Mouse (Mus musculus) left cerebral cortex, adult 8-10 months (tissue): ENCODE results near the gene Hspa1l. TPM values are rescaled to one million over a fixed set of nuclear protein-coding genes. Genes with fewer than 3 reads are reported as not detected.
A peak's percentile ranks its signal among the peaks of the same experiment; 100 is the strongest.
"Not testable (repeated sequence)": the region's sequence is repeated elsewhere in the genome, so short reads cannot be mapped to it uniquely, and the experiment has no call there.

Experiments
- DNase-seq, 2 experiments: peaks; one replicate each; pipeline ENCODE4 v3.0.0; 2022; ENCODE audit warnings: low spot score in 2 of 2
- total RNA-seq, 4 experiments: library from RNA; stranded (reverse); gene quantifications; 2 replicates each; pipeline ENCODE4 v1.2.4; 2022

The Hspa1l gene
- total RNA-seq, 4 experiments from 2014 or later, result 0.24 to 0.72 (median 0.58) TPM

DNA sequence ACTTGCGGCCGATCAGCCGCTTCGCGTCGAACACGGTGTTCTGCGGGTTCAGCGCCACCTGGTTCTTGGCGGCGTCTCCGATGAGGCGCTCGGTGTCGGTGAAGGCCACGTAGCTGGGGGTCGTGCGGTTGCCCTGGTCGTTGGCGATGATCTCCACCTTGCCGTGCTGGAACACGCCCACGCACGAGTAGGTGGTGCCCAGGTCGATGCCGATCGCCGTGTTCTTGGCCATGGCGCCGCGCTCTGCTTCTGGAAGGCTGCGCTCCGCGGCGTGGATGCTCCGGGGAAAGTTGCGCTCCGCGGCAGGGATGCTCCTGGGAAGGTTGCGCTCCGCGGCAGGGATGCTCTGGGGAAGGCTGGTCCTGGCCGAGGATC, 822 bp upstream of the Hspa1l start:
- not testable (repeated sequence) for DNase-seq

DNA sequence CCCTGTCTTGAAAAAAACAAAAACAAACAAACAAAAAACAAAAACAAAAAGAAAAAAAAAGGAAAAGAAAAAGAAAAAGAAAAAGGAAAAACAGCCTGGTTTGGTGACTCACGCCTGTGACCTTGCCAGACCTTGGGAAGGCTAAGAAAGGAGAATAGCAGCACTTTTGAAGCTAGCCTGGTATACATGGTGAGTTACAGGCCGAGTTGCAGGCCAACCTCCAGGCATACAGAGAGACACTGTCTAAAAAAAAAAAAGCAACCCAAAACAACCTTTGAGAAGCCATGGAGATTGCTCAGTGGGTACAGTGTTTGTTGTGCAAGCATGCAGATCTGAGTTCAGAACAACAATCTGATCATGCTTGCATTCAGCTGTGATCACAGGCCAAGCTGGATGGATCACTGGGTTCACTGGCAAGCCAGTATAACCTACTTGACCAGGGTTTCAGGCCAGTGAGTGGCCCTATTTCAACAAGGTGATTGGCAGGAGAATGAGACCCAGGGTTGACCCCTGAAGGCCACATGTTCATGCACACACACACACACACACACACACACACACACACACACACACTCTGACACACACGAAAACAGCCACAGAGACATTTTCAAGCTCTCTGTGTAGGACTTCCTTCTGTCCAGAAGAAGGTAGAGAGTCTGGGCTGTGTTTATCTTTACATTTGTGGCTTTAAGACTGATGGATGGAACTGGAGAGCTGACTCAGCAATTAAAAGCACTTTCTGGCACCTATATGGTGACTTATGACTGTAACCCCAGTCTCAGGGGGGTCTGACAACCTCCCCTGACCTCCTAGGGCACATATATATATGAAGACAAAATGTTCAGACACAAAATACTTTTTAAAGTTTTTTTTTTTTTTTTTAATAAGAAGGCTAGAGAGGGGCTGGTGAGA, 3.3 kb downstream of the Hspa1l start:
- DNase-seq, result no peak

DNA sequence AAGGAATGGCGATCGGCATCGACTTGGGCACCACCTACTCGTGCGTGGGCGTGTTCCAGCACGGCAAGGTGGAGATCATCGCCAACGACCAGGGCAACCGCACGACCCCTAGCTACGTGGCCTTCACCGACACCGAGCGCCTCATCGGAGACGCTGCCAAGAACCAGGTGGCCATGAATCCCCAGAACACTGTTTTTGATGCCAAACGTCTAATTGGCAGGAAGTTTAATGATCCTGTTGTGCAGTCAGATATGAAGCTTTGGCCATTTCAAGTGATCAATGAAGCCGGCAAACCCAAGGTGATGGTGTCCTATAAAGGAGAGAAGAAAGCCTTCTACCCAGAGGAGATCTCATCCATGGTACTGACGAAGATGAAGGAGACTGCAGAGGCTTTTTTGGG, 4.5 kb downstream of the Hspa1l start:
- DNase-seq, result no peak

DNA sequence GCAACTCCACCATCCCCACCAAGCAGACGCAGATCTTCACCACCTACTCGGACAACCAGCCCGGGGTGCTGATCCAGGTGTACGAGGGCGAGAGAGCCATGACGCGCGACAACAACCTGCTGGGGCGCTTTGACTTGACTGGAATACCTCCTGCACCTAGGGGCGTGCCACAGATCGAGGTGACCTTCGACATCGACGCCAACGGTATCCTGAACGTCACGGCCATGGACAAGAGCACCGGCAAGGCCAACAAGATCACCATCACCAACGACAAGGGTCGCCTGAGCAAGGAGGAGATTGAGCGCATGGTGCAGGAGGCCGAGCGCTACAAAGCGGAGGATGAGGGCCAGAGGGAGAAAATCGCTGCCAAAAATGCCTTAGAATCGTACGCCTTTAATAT, 5.7 kb downstream of the Hspa1l start:
- DNase-seq, result no peak

DNA sequence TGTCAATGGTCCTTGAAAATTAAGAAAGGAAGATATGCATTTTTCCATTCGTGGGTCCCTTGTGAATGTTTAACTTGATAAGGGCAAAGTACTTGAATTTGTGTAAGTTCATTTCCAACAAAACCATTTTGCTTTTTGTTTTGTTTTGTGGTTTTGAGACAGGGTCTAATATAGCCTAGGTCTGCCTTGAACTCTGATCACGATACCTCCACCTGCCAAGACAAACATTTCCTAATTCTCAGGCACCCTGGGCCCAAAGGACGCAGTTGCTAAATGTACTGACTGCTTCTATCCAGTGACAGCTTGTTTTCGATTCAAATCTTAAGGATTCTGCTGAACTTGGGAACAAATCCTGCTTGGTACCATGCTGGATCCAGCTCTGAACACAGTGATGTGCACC, 7.1 kb downstream of the Hspa1l start:
- no peak for DNase-seq

DNA sequence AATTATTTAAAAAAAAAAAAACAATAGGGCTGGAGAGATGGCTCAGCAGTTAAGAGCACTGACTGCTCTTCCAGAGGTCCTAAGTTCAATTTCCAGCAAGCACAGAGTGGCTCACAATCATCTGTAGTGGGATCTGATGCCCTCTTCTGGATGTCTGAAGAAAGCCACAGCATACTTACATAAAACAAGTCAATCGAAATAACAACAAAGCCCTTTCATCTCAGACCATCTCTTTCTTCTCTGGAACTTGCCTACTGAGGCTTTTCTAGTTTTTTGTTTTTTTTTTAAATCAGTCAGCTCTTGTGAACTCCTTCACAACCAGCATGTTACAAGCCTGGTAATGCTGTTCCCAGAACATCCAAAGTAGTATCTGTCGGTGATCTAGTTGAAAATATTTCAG, 8.2 kb downstream of the Hspa1l start:
- DNase-seq, result no peak

DNA sequence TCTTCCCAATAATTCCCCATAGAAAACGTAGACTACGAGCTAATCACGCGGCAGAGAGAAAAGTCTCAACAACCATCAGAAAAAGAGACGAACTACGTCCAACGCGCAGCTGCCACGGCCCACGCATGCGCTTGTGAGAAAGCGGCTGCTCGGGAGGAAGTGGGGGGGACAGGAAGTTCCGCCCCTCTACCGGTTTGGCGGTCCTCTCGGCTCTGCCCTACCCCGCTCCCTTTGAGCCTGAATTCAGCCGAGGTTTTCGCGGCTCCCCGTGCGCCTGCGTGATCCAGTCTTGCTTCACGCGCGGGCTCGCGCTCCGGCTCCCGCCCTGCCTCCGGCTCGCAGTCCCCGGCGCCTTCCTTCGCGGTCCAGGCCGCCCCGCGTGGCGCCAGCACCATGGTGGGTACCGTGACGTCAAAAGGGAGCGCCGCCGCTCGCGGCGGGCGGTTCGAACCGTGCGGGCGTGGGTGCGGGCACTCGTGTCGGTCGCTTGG, 9.2 kb downstream of the Hspa1l start, which contains the start of gene Lsm2:
Gene Lsm2 (plus strand): TSS at position 173 of the 491 bp plus-strand sequence.
- peak; percentile 88 to 90 for DNase-seq

DNA sequence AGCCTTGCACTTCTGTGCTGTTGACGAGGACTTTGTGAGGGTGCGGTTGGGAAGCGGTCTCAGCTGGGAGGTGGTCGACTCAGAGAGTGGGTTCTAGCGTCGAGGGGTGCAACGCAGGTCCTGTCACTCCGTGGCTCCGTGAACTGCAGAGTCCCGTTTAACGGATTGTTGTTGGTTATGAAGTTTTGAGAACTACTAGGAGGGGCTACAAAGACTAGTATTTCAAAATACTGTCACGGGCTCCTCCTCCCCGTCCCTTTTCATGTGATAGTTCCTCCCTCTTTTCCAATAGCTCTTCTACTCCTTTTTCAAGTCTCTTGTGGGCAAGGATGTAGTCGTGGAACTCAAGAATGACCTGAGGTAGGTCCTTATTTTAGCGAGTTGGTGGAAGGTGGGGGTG, 9.8 kb downstream of the Hspa1l start:
- no peak for DNase-seq

DNA sequence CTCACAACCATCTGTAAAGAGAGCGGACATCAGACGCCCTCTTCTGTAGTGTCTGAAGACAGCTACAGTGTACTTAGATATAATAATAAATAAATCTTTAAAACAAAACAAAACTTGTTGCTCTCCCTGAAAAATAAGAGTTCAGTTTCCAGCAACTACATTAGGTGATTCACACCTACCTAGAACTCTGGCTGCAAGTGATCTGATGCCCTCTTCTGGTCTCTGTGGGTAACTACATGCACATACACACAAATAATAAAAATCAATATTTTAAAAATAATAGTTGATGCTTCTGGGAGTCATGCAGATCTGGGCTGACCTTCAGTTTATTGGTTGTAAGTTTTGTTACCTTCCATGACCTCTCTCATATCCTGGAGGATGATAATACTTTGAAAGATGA, 11.7 kb downstream of the Hspa1l start:
- DNase-seq, result no peak

DNA sequence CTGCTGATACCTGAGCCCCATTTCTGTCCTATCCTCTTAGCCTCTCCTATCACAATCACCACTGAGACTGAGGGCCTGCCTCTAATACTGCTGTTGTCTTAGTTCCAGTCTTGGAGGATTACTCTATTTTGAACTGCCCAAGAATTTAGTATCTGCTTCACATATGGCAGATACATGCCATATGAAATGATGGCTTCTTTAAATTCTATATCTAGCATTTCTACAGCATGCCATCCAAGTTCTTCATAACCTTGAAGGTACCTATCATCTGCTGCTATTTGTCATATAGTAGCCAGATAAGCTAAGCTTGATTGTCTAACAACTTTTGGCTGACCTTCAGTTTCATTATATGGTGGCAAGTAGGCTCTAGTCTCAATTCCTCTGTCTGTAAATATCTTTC, 22.2 kb downstream of the Hspa1l start:
- DNase-seq, result no peak

DNA sequence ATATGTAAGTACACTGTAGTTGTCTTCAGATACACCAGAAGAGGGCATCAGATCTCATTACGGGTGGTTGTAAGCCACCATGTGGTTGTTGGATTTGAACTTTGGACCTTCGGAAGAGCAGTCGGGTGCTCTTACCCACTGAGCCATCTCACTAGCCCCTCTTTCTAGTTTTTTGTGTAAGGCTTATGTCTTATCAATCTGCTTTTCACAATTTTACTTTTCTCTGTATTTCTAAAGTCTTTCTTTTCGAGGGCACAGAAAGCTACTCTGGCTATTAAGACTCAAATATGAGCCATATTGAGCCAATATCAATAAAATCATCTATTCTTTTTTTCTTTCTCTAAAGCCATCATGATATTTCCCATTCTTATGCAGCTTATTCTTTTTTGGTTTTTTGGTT, 22.7 kb downstream of the Hspa1l start:
- DNase-seq, result not testable (repeated sequence)

DNA sequence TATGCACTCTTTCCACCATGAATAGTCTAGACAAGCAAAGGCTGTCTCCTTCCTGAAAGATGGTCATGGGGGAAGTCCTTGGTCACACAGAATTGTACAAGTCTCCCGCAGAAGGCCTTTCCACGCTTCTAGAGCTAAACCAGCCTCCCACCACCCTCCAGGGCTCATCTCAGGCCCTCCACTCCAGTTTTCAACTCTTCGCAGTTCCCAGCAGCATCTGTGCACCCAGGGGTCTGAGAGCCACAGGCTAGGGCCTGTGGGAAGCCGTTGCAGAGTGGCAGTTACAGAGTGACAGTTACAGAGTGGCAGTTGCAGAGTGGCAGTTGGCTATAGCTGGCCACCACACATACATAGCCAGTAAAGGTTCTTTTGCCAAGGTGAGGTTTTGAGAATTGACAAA, 23.4 kb downstream of the Hspa1l start:
- DNase-seq, result not testable (repeated sequence)

DNA sequence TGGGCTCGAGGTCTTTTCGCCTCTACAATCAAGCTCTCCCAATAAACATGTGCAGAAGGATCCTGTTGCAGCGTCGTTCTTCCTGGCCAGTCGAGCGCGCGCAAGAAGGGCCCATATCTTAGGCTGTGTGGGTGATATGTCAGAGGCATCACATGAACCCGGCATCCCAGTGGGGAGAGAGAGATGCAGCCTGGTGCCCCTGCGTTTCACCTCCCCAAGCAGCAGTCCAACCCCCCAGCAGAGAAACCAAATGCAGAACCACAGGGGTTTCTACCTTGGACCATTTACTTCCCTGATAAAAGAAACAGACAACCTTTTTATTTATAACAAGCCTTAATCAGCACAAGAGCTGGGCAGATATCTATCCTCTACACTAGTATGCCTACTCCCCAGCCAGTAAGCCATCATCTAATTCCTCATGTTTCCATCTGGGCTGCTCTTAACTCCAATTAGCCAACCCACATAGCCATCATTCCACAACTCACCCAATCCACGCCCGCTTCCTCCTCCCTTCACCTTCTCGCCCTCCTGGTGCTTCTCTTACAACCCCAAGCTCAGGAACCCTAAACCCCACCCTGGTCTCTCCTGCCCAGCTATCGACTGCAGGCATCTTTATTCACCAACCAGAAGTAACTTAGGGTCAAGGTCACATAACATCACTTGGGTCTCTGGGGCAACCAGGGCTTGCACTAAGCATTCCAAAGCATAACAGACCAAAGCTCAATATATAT, 24.1 kb downstream of the Hspa1l start:
- no peak for DNase-seq

DNA sequence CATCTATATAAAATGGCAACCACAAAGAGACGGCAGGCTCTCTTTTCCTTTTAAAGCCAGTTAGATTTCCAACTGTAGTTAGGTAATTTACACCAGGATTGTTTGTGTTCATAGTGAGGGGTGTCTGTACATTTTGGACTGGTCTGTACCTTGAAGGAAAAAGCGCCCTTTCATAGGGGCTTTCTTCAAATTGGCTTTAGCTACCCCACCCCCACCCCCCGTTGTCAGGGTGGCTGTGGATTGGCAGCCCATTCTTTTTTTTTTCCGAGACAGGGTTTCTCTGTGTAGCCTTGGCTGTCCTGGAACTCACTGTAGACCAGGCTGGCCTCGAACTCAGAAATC, 24.6 kb downstream of the Hspa1l start:
- DNase-seq, result no peak

DNA sequence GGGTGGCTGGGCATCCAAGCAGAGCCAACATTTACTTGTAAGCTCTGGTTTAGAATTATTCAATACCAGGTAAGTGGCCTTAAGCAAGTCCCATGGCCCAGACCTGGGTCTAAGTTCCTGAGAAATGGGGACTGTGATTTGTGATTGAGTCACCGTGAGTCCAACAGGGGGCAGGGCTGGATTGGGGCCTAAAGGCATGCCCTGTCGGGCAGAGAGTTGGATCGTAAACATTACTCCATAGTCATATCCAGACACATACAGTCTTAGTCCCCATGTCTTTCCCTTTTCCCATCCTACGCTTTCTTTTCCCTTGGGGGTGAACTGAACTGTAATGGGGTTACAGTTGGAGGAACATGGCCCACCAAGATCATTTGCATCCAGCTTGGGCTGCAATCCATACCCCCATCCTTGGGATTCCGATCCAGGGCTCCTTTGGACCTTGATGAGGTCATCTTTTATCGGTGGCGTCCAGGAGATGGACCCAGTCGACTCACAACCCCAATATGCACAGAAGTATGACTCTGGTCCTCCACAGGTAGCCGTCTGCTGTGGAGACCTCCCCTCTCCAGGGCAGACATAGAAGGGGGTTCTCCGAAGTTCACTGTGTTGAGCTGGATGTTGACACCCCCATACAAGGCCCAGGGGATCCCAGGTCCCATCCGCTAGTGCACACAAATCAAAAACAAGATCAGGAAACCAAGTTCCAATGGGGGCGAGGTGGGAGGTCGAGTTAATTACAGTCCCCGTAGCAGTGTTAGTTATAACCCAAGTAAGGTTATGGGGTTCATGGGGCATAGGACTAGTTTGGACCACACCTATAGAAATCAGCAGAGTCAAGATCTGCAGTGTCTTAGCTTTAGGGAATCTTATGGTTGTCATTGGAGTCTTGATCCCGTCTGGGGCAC, 26.3 kb downstream of the Hspa1l start:
- DNase-seq, result no peak

DNA sequence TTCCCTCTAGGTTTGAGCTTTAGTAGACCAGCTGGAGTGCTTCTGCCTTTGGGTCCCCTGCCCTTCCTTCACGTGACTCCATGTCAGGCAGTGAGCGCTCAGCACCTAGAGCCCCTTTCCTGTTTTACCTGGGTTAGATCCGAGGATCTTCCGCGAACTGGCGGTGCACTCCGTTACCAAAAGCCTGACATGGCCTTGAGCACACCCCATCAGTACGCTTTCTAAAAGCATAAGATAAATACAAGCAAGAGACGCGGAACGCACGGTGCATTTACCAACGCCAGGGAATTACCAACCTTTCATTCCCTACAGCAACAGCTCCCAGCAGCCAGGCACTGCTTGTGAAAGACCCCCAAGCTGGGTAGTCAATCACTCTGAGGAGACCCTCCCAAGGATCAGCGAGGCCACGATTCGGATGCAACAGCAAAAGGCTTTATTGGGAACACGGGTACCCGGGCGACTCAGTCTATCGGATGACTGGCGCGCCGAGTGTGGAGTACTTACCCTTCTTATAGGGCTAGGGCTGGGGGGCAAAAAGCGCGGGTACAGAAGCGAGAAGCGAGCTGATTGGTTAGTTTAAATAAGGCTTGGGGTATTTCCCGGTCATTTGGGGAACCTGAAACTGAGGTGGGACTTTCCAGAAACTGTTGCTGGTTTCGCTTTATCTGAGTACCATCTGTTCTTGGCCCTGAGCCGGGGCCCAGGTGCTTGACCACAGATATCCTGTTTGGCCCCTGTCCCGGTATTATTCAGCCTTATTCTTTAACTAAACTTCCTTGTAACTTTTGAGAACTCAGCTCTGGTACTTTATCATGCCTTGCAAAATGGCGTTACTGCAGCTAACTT, 27.6 kb downstream of the Hspa1l start:
- DNase-seq, result not testable (repeated sequence)

DNA sequence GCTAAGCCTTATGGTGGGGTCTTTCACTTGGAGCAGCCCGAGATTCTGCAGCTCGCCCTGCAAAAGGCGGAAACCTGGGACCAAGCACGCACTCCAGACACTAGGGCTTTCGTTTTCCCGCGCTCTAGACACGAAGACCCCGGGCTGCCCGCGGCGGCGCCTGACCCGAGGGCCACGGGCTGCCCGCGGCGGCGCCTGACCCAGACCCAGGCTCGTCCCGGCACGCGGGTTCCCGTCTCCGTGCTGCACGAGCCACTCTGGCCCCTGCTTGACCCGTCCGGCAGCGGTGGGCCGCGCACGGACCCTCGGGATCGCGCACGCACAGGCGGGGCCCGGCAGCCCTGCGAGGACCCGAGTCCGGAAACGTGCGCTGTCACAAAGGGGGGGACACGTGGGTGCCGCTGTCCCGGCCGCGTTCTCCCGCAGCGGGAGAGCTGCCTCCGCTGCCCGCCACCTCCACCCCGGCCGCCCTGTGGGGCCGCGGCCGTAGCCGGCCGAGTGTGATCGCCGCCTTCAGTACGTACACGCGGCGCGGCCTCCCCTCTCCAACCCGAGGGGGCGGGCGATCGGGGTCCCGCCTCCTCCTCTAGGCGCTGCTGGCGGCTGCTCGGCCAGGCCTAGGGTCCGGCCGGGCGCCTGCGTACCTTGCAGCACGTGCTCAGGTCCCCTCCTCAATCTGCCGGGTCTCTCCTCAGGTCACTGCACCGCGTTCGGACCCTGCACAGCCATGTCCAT, 28.4 kb downstream of the Hspa1l start, which contains the start of gene Vars:
Gene Vars (plus strand): TSS at position 271 of the 735 bp plus-strand sequence.
- DNase-seq, result peak; percentile 69 to 74

DNA sequence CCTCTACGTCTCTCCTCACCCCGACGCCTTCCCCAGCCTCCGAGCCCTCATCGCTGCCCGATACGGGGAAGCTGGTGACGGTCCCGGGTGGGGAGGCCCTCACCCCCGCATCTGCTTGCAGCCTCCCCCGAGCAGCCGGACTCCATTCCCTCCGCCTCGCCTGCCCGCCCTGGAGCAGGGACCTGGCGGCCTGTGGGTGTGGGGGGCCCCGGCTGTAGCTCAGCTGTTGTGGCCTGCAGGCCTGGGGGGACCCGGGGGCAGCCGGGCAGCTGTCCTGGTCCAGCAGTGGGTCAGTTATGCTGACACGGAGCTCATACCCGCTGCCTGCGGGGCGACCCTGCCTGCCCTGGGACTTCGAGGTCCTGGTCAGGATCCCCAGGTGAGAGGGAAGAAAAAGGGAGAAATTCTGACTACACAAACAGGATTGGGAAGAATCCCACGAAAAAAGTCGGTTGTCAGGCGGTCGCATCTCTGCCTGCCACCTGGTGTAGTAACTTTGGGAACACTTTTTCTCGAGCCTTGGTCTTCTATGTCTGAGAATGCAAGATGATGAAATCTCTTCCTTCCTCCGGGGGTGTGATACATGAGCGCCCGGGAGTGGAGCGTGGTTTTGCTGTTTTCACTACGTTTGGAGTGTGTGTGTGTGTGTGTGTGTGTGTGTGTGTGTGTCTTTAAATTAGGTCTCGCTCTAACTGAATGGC, 29.1 kb downstream of the Hspa1l start:
- no peak for DNase-seq
